Mouse (Mus musculus) c-Kit-positive CD71-negative TER-119-negative erythroid progenitor cells, embryonic 14.5 days (primary cell): ENCODE data around the gene Get4.

ENCODE experiments used
- DNase-seq: peaks from one replicate; pipeline ENCODE4 v3.0.0-alpha.2; 2013; ENCODE audit warnings: low read depth

Gene Get4

DNA sequence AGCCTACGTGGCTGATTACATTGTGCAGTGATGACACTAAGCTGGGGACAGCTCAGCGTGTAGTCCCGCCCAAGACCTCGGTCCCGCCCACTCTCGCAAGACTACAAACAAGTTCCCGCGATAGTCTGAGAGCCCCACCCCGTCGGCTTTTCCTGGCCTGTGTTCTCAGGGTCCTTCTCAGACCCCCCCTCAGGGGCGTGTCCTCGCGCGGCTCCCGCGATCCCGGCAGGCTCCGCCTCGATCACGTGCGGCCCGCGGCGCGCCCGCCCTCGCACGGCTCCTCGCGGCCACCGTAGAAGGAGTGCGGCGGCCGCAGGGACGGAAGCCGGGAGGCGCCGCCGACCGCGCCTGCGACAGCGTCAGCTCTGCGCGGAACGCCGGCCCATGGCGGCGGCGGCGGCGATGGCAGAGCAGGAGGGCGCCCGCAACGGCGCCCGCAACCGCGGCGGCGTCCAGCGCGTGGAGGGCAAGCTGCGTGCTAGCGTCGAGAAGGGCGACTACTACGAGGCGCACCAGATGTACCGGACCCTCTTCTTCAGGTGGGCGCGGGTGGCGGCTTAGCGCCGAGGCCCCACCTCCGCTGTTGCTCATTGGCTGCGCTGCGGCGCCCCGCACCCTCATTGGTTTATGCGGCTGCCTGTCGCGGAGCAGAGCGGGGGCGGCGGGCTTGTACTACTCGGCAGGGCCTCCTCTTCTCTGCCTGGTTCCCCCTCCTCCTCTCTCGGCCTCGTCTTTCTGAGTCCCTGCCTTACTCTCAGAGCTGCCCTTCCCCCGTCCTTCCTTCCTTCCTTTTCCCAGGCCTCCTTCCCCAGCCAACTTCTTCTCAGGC lies at the start of gene Get4:
Gene Get4 (plus strand): TSS at position 244 of the 829 bp plus-strand sequence.
- DNase-seq, result peak; percentile 98

DNA sequence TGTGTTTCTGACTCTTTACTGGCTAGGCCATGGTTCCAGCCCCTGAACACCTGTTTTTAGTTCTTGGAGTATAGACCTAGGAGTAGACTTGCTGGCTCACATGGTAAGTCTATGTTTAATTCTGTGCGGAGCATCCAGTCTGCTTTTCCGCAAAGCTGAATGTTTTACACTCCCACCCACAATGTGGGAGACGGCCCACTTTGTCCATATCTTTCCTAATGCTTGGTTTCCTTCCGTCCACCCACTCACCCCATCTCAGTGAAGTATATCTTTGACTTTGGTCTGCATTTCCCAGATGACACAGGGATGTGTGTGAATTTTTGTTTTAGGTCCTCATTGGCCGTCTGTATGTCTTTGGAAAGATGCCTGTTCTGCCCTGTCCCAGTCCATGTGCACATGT lies 48.8 kb upstream of the Get4 start:
- no peak for DNase-seq

DNA sequence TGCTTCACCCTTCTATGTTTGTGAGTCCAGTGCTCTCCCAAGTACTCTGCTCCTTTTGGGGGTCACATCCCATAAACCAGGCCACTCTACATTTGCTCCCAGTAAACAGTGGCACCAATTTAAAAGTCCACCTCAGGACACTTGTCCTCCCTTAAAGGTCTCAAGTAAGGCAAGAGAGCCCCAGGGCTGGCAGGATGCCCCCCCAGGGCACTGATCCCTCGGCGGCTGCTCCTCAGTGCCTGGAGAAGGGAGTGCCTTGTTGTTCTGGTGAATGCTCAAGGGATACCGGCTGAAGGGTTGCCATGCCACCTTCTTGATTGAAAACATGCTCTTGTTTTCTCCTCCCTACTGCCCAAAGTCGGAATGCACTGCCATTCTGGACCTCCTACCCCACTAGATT lies 46.0 kb upstream of the Get4 start:
- DNase-seq, result no peak

DNA sequence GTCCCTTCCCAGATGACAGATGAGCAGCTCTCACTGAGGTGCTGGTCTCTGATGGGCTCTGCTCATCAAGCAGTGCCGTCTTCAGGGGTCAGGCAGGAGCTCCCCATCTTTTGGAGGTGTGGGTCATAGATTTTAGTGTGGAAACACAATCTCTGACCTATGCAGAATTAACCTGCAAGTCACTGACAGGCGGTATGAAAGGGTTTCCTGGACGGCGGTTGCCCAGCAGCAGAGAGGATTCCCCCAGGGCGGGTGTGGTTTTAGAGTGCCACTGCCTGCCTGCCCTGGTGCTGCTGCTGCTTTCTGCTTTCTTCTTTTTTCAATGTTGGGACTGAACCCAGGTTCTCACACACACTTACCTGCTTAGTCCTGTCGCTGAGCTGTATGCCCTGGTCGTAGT lies 45.6 kb upstream of the Get4 start:
- no peak for DNase-seq

DNA sequence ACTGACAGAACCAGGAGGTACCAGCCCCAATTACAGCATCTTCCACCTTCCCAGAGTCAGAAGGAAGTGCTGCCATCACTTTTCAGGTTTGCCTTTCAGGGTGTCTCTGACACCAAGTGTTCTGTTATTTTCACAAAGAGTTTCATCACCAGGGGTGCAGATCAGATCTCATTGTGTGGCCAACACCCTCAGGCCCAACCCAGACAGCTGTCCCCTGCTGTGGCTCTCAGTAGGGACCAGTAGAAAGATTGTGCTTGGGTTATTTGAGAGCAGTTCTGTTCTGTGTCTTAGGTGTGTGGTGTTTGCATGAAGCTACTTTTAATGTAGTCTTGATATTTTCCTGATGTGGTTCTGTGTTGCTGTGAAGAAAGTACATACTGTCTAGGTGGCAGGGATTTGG lies 43.9 kb upstream of the Get4 start:
- no peak for DNase-seq

GRCm38 (mm10) chr5:139208871-139209684 lies 43.0 kb upstream of the Get4 start:
- DNase-seq, result no peak

DNA sequence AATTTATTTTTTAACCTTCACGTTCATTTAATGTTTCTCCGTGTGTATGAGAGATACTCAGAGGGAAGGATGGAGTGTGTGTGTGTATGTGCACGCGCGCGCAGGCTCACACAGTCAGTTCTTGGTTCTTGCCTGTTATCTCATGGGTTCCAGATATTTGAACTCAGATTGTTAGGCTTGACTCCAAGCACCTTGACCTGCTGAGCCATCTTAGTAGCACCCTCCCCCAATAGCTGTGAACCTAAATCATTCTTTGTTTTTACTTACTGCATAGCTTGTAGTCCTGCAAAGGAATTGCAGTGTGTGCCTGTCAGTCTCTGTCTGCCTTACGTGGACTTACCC lies 42.5 kb upstream of the Get4 start:
- no peak for DNase-seq

- no peak for DNase-seq
These were observed 40.3 kb upstream of the Get4 start for GRCm38 (mm10) chr5:139211737-139212385.

DNA sequence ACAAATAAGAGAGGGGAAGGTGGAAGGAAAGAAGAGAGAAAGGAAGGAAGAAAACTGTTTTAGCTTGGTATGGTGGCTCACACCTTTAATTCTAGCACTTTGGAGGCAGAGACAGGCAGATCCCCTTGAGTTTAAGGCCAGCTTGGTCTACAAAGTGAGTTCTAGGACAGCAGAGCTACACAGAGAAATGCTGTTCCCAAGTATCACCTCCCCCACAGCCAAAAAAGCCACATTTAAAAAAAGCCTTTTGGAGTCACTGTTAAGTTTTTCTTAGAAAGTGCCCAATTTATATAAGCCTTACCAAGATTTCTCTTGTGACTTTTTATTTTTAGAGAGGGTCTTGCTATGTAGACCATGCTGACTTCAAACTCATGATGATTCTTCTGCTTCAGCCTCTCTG lies 37.8 kb upstream of the Get4 start:
- no peak for DNase-seq

GRCm38 (mm10) chr5:139215184-139215583 lies 36.9 kb upstream of the Get4 start:
- no peak for DNase-seq

GRCm38 (mm10) chr5:139216121-139216520 lies 36.0 kb upstream of the Get4 start:
- no peak for DNase-seq

GRCm38 (mm10) chr5:139216774-139217173 lies 35.4 kb upstream of the Get4 start:
- no peak for DNase-seq

DNA sequence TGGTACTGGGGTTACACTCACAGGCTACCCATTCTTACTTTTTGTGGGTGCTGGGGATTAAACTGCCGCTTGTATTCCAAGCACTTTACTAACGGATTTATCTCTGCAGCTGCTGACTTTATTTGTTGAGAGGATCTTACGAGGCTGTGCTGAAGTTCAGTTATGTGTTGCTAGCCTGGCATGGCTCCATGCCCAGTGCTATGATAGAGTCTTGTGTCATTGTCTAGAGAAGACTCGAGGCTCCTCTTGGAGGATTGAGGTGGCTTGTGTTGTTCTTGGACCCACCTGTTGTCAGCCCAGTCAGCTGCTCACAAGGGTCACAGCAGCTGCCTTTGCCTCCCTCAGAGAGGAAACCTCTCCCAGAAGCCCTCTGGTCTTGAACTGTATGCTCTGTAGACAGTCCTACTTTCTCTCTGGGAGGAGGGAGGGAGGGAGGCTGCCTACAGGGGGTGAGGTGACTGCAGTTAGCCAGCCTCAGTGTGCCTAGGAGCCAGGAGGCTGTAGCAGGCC lies 32.1 kb upstream of the Get4 start:
- DNase-seq, result no peak

- DNase-seq, result no peak
These were observed 31.5 kb upstream of the Get4 start for GRCm38 (mm10) chr5:139220610-139221009.

DNA sequence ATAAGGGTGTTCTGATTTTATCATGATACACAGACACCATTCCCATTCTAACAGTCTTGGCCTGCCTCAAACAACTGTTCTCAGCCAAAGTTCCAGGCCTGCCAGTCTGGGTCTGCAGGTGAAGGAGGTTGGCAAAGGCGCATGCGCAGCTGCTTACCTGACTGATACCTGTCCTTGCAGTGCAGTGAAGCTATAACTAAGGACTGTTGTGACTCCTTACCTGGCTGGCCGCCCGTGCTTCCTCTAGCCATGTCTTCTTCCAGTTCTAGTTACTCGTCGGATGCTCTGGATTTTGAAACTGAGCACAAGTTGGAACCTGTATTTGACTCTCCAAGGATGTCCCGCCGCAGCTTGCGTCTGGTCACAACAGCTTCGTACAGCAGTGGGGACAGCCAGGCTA lies 28.8 kb upstream of the Get4 start:
- no peak for DNase-seq

DNA sequence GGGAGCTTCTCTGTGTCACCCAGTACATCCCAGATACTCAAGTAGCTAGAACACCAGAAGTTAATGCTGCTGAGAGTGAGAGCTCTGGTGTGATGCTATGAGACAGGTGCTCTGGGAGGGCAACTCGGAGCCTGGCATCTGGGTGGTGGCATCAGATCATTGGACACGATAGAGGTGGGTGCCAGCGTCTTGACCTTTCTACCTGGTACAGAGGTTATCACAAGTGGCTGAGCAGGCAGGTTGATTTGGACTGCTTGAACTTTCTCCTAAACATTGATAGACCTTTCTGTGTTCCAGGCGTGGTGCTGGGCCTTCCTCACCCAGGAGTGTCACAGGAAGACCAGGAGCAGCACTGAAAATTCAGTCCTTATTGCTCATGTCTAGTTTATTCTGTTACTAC lies 24.9 kb upstream of the Get4 start:
- no peak for DNase-seq

DNA sequence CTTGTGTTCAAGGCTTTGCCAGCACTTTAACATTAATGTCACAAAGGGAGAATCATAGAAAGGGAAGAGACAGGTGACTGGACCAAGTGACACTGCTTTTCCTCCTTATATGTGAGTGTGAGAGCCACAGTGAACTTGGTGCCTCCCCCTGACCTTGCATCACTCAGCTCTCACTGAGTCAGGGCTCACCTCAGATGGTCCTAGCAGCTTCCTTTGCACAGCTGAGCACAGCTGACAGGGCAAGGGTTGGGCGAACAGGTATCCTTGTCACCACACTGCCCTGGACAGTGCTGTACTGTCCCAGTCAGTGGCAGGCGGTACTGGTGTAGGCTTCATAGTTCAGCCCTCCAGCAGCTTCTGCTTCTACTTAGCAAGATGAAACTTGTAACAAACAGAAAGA lies 24.5 kb upstream of the Get4 start:
- DNase-seq, result no peak

DNA sequence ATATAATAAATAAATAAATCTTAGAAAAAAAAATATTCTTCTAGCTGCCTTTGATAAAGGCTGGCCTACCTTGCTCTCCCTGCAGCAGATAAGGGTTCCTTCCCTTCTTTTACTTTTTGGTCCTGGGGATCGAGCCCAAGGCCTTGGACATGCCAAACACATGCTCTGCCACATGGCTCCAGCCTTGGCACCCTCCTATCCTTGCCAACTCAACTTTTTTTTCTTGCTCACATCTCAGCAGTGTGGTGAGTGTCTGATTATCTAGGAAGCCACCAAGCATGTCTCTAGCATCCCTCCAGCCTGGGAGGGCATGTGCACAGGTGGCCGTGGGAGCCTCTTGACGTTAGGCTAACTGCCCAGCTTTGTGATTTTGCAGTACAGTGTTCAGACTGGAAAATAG lies 23.8 kb upstream of the Get4 start:
- DNase-seq, result no peak

- no peak for DNase-seq
These were observed 22.4 kb upstream of the Get4 start for GRCm38 (mm10) chr5:139229716-139230115.

- no peak for DNase-seq
These were observed 20.0 kb upstream of the Get4 start for GRCm38 (mm10) chr5:139232083-139232482.

DNA sequence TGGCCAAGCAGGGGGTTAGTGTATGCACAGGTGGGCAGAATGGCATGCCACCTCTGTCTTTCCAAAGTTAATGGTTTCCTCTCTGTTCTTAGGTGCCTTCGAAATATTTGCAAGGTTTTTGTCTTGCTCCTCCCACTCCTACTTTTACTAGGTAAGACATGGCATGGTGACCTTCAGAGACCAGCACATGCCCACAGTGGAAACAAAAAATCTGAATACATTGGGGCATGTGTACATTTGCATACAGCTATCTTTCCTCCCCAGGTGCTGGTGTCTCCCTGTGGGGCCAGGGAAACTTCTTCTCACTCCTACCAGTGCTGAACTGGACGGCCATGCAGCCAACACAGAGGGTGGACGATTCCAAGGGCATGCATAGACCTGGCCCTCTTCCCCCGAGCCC lies 17.7 kb upstream of the Get4 start:
- DNase-seq, result no peak

- DNase-seq, result no peak
These were observed 14.7 kb upstream of the Get4 start for GRCm38 (mm10) chr5:139237436-139237835.
